Mouse (Mus musculus): ENCODE measurements at regions not wholly inside any gene's neighbourhood (a gene's known extent, or its start where the extent isn't known, plus 50 kb on each side); places are given as distances from the start of the nearest gene placed in this dataset.

DNA sequence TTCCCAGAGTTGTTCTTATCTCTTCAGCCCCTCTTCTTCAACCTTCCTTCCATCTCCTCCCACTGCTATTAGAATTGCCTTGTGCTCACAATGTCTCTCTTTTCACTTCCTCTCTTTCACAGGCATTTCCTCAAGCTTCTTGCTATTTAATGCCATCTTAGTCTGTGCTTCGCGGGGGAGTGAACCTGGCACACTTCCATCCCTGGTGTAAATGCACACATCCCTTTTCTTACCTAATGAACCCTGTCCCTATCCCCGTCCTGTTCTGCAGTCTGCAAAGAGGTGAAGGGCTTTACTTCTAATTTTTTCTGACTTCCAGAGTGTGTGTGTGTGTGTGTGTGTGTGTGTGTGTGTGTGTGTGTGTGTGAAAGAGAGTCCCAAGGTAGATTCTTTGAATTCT is 62.6 kb downstream of the Adra2a start:
- TF ChIP-seq CTCF (IDR thresholded peaks at IDR 0.05; ENCODE audit: borderline replicate concordance, insufficient read depth, low read depth, low read length) (no peak), POLR2A (IDR thresholded peaks at IDR 0.05; ENCODE audit: borderline replicate concordance, insufficient read depth, low read length) (no peak)

Measured in cerebellum, adult 2 months (tissue).